Mouse (Mus musculus): ENCODE results near the gene Trim50.

GRCm38 (mm10) chr5:135400244-135400643, 47.1 kb downstream of the Trim50 start:
- TF ChIP-seq CTCF (conservative IDR thresholded peaks at IDR 0.05; ENCODE audit: low read length) (peak; percentile 95), NANOG (IDR thresholded peaks at IDR 0.05; ENCODE audit: borderline replicate concordance, low read length) (no peak), POU5F1 (IDR thresholded peaks at IDR 0.05; ENCODE audit: borderline replicate concordance, low read length) (no peak)

Measured in E14TG2a.4 (cell line).